Mouse (Mus musculus) stomach, postnatal 0 days (tissue): ENCODE data around the gene Cntn5. TPM values are rescaled to one million over a fixed set of nuclear protein-coding genes. Genes with fewer than 3 reads are reported as not detected.

Source experiments
- ATAC-seq: fragments of 200-750 bp; cut with Nextera tagmentation; 2 replicates; pipeline ENCODE4 v1.8.0; 2017; ENCODE audit not compliant: low FRiP score, low TSS enrichment
- DNase-seq: peaks from one replicate; pipeline ENCODE4 v3.0.0-alpha.2; 2016; ENCODE audit warnings: low spot score
- H3K27ac ChIP-seq: fragments of 300-500 bp; sonication (generic); replicated peaks from 2 replicates; pipeline ENCODE4 v1.5.1; 2014; ENCODE audit warnings: mild to moderate bottlenecking, control low read depth
- H3K27me3 ChIP-seq: fragments of 300-500 bp; sonication (generic); 2 replicates; pipeline ENCODE4 v1.6.1; 2014; ENCODE audit warnings: low read length; ENCODE audit not compliant: control insufficient read depth, insufficient read depth
- H3K36me3 ChIP-seq: fragments of 300-500 bp; sonication (generic); 2 replicates; pipeline ENCODE4 v1.6.1; 2014; ENCODE audit warnings: low read length, mixed read lengths; ENCODE audit not compliant: control insufficient read depth, insufficient read depth
- H3K4me1 ChIP-seq: fragments of 300-500 bp; sonication (generic); replicated peaks from 2 replicates; pipeline ENCODE4 v1.6.1; 2014; ENCODE audit warnings: antibody characterized with exemption; ENCODE audit not compliant: control insufficient read depth, insufficient read depth
- H3K4me2 ChIP-seq: fragments of 300-500 bp; sonication (generic); replicated peaks from 2 replicates; pipeline ENCODE4 v1.6.1; 2014; ENCODE audit warnings: low read depth, mild to moderate bottlenecking, control low read depth, moderate library complexity
- H3K4me3 ChIP-seq: fragments of 300-500 bp; sonication (generic); 2 replicates; pipeline ENCODE4 v1.5.1; 2014; ENCODE audit warnings: low read depth, low read length, control low read depth
- H3K9ac ChIP-seq: fragments of 300-500 bp; sonication (generic); 2 replicates; pipeline ENCODE4 v1.6.1; 2014; ENCODE audit warnings: mild to moderate bottlenecking, low read length, control low read depth, mixed read lengths
- H3K9me3 ChIP-seq: fragments of 300-500 bp; sonication (generic); 2 replicates; pipeline ENCODE4 v1.6.1; 2016; ENCODE audit warnings: low read length; ENCODE audit not compliant: control insufficient read depth
- CTCF ChIP-seq: IDR thresholded peaks from 2 replicates; pipeline ENCODE4 v1.5.1; 2016; ENCODE audit warnings: antibody characterized with exemption, low read depth, mild to moderate bottlenecking, moderate library complexity
- EP300 ChIP-seq: optimal IDR thresholded peaks from 2 replicates; pipeline ENCODE3; 2016; ENCODE audit warnings: antibody characterized with exemption
- WGBS: fragments of 180-500 bp; shearing (Covaris S2); extraction: QIAGEN DNeasy Blood & Tissue Kit; methylation state at CpG from one replicate; pipeline ENCODE4 v1.1.7; 2014; 5-methylcytosine and 5-hydroxymethylcytosine counted together
- polyA plus RNA-seq: library from polyadenylated mRNA; unstranded; fragments of >200 nt; fragmentation: Nextera tagmentation; extraction: Ambion mirVana; gene quantifications from 2 replicates; pipeline ENCODE4 v1.2.1, GENCODE M21; 2015

Cntn5 gene
- polyA plus RNA-seq, 1 experiment from 2014 or later = 0.49 TPM

DNA sequence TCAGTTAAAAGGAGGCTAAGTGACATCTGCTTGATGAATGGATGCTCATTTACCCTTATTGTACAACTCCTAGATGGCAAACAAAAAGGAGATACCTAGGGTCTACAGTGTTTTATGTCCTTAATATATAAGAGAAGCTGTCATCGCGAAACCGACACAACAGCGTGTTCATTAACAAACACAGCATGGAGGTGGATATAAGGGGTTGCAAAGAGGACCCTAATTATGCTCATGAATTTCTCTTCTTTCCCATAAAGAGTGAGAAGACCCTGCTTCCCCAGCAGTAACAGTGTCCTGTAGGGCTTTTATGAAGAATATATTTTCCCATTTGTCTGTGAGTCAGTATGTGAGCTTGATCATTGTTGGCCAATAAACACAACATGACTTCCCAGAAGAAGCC lies 939.2 kb downstream of the Cntn5 start:
- Histone ChIP-seq H3K4me3 (no peak overlapping the region), H3K9ac (no peak overlapping the region), H3K27me3 (no peaks in the 10 kb centered on the region), H3K36me3 (no peaks in the 10 kb centered on the region), H3K4me2 (no peak overlapping the region), H3K4me1 (no peaks in the 10 kb centered on the region), H3K9me3 (no peaks in the 10 kb centered on the region), H3K27ac (no peak overlapping the region)
- DNase-seq = no peak
- no peak for ATAC-seq
- no peak for TF ChIP-seq CTCF
- no peak for TF ChIP-seq EP300
- WGBS = 95% methylated on average over 4 of the region's 4 CpGs

DNA sequence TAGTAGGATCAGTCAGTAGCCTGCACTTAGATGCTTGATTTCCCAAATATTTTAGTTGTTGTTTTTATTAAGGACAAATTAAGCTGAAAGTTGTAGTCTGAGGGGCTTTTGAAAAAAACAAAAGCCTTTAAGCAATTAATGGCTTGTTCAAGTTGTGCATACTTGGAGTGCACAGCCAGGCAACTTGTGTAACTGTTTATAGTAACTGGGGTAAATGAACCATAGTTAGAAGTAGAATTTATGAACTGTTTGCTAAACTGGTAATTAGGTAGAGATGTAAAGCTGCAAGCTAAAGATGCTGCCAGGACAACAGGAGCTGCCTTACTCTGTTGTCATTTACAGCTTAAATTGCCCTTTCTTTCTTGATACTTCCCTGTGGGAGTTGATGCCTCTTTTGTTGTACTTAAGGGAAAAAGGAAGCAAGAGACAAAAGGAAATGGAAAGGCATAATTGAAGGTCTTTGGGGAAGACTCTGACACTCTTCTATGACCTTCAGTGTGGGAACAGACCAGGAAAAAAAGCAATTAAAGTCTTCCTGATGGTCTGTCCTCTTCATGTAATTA lies 943.9 kb downstream of the Cntn5 start:
- H3K36me3 ChIP-seq = no peaks in the 10 kb centered on the region
- DNase-seq = no peak
- no peak for ATAC-seq
- H3K9me3 ChIP-seq = no peaks in the 10 kb centered on the region
- H3K27me3 ChIP-seq = no peaks in the 10 kb centered on the region
- H3K4me2 ChIP-seq = no peak overlapping the region
- no peaks in the 10 kb centered on the region for H3K4me1 ChIP-seq
- H3K27ac ChIP-seq = no peak overlapping the region
- H3K4me3 ChIP-seq = no peak overlapping the region
- no peak overlapping the region for H3K9ac ChIP-seq
- TF ChIP-seq CTCF (no peak), EP300 (no peak)

DNA sequence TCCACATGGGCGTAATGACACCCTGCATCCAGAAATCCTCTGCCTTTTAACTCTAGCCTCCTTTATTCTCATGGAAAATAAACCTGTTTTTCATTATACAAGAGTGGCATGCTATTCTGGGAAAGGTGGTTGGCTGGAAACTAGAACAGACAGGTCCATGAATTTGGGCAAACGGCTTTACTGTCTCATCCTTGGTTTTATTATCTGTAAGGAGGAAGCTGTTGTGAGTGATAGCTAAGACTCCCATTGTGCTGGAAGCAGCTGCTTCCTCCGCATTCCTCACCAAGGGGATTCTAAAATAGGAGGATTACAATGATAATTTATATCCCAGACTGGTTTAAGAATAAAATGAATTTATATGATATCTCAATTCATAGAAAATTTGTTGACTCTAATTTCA lies 955.2 kb downstream of the Cntn5 start:
- TF ChIP-seq CTCF (no peak), EP300 (no peak)
- no peak overlapping the region for H3K27ac ChIP-seq
- no peak overlapping the region for H3K4me2 ChIP-seq
- DNase-seq = no peak
- H3K36me3 ChIP-seq = no peaks in the 10 kb centered on the region
- H3K9me3 ChIP-seq = no peaks in the 10 kb centered on the region
- no peak overlapping the region for H3K9ac ChIP-seq
- H3K4me1 ChIP-seq = no peaks in the 10 kb centered on the region
- 68% methylated on average over 3 of the region's 3 CpGs for WGBS
- H3K4me3 ChIP-seq = no peak overlapping the region
- no peaks in the 10 kb centered on the region for H3K27me3 ChIP-seq
- no peak for ATAC-seq

DNA sequence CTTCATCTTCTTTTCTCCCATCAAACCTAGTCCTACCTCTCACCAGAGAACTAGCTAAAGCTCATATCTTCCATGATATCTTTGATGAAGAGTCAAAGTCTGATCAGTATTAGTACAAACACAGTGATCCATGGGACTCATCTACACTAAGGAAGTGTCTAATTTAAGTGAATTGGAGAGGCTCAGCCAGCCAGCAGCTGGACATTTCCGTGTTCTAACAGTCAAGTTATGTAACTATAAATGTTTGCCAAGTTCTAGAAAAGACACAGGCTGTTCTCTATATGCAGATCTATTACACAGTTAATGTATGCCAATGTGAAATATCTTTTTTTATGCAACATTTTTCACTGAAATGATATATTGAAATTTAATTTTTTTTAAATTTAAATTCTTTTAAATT lies 959.7 kb downstream of the Cntn5 start:
- no peak overlapping the region for H3K4me2 ChIP-seq
- H3K27me3 ChIP-seq = no peaks in the 10 kb centered on the region
- no peaks in the 10 kb centered on the region for H3K9me3 ChIP-seq
- H3K4me1 ChIP-seq = no peaks in the 10 kb centered on the region
- no peak for TF ChIP-seq CTCF
- TF ChIP-seq EP300 = no peak
- ATAC-seq (no peak), DNase-seq (no peak)
- H3K36me3 ChIP-seq = no peaks in the 10 kb centered on the region
- H3K9ac ChIP-seq = no peak overlapping the region
- no peak overlapping the region for H3K4me3 ChIP-seq
- no peak overlapping the region for H3K27ac ChIP-seq
- WGBS = 44% methylated on average over 1 of the region's 1 CpGs

DNA sequence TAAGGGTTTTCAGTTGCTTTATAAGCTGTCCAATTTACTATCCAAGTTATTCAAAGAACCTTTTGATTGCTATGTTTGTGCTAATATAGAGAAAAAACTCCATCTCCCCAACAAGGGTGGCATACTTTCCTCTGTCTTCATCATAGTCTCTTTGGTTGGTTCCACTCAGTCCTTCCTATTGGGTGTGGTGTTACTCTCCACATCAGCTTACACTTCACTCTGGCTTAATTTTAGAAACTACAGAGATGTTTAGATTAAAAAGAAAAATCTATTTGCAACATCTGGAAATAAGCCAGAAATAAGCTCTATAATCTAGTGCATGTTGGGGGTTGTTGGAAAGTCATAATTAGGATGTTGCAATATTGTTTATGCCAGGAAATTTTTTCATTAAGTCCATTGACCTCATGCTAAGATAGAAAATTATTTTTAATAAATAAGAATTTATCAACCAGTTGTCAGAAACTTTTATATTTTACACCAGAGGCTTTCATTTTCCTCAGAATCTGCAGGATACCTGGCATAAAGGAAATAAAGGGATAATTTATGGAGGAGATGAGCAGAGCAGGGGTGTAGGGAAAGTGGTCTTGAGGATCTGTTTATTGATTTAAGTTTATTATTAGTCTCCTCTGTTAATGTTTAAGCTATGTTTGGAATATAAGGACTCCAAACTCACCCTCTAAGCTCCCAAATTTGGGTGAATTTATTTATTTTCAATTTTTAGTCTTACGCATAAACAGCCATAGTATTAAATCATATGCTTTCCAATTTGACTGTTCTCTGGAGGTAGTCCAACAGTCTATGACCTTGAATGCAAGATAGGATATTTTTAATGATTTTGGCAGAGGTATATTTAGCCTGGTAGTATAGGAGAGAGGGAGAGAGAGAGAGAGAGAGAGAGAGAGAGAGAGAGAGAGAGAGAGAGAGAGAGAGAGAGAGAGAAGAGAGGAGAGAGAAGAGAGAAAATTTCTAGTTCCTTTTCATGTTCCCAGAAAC lies 966.8 kb downstream of the Cntn5 start:
- Histone ChIP-seq H3K9me3 (no peaks in the 10 kb centered on the region), H3K27ac (no peak overlapping the region), H3K9ac (no peak overlapping the region), H3K4me1 (no peaks in the 10 kb centered on the region), H3K4me3 (no peak overlapping the region), H3K27me3 (no peaks in the 10 kb centered on the region), H3K4me2 (no peak overlapping the region), H3K36me3 (no peaks in the 10 kb centered on the region)
- ATAC-seq = no peak
- TF ChIP-seq CTCF (no peak), EP300 (no peak)
- 59% methylated on average over 1 of the region's 1 CpGs for WGBS
- DNase-seq = no peak

DNA sequence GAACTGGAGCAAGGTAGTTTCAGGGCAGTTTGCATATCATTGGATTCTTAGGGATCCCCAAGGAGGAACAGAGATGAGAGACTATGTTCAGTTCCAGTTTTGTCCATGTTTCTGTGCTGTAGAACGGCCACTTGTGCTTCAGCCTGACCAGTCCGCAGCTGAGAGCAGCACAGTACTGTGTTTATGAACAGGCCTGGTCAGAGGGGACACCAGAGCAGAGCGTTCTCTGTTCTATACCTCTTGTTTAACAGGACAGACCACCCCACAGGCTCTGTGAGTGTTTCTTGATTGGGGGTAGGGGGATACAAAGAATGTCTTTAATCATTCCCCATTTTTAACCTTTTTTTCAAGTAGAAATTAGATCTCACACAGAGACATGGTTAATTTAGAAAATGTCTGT lies 984.0 kb downstream of the Cntn5 start:
- TF ChIP-seq CTCF (no peak), EP300 (no peak)
- no peaks in the 10 kb centered on the region for H3K4me1 ChIP-seq
- H3K4me3 ChIP-seq = no peak overlapping the region
- H3K9me3 ChIP-seq = no peaks in the 10 kb centered on the region
- H3K9ac ChIP-seq = no peak overlapping the region
- no peak overlapping the region for H3K27ac ChIP-seq
- no peaks in the 10 kb centered on the region for H3K27me3 ChIP-seq
- no peaks in the 10 kb centered on the region for H3K36me3 ChIP-seq
- H3K4me2 ChIP-seq = no peak overlapping the region
- WGBS = 74% methylated on average over 3 of the region's 3 CpGs
- DNase-seq = no peak
- no peak for ATAC-seq
